Mouse (Mus musculus): Measurements from ENCODE around the gene Akap11. TPM values are rescaled to one million over a fixed set of nuclear protein-coding genes. Genes with fewer than 3 reads are reported as not detected.

The Akap11 gene
- total and polyA plus RNA-seq, 3 experiments: 10.9 to 17.5 (median 12.0) TPM

- H3K36me3 ChIP-seq (replicated peaks in 1 of 2; ENCODE audit: control insufficient read depth in 1 of 2, insufficient read depth in 1 of 2, low read length in 1 of 2): peaks cover 0 to 4% of the 10 kb centered on the region in 2 experiments
- H3K9ac ChIP-seq (ENCODE audit: insufficient read depth, low read depth): no peak overlapping the region
- H3K27ac ChIP-seq (ENCODE audit: insufficient read depth, low read depth): no peak overlapping the region
- H3K27me3 ChIP-seq (replicated peaks): no peaks in the 10 kb centered on the region
- H3K4me2 ChIP-seq (ENCODE audit: insufficient read depth, low read depth, poor library complexity, severe bottlenecking): no peak overlapping the region
- in situ Hi-C loops (cut with MboI; ENCODE audit: low pct_ligation_motif_present, low pct_unique_long_range_greater_than_20kb, low sequenced_read_pairs): no loop called here
- H3K9me3 ChIP-seq (replicated peaks; ENCODE audit: low read length): no peaks in the 10 kb centered on the region
- DNase-seq (ENCODE audit: extremely low read depth): no peak
- no peak for TF ChIP-seq NRF1 (IDR thresholded peaks at IDR 0.05; ENCODE audit: low read depth, low read length)
- TF ChIP-seq UBTF (IDR thresholded peaks at IDR 0.05; ENCODE audit: low read depth, low read length): no peak
- no peak for TF ChIP-seq MEF2A (IDR thresholded peaks at IDR 0.05; ENCODE audit: borderline replicate concordance, low read depth, low read length)
- no peak for TF ChIP-seq POLR2A (IDR thresholded peaks at IDR 0.05; ENCODE audit: low read depth, low read length)
- no peak for TF ChIP-seq USF2 (conservative IDR thresholded peaks at IDR 0.05; ENCODE audit: low read depth, low read length)
- no peak for TF ChIP-seq PAX5 (IDR thresholded peaks at IDR 0.05; ENCODE audit: low read length)
- no peak for TF ChIP-seq ZMIZ1 (IDR thresholded peaks at IDR 0.05; ENCODE audit: low read depth, low read length)
- no peak for TF ChIP-seq KAT2A (IDR thresholded peaks at IDR 0.05; ENCODE audit: insufficient replicate concordance, low read length)
- TF ChIP-seq GABPA (IDR thresholded peaks at IDR 0.05; ENCODE audit: insufficient replicate concordance, low read depth, low read length): no peak
- TF ChIP-seq MXI1 (IDR thresholded peaks at IDR 0.05; ENCODE audit: low read depth, low read length): no peak
- TF ChIP-seq EP300 (IDR thresholded peaks at IDR 0.05; ENCODE audit: low read length): no peak
- H3K4me1 ChIP-seq (ENCODE audit: control insufficient read depth in 1 of 2, insufficient read depth in 2 of 2): peaks cover 0 to 40% of the 10 kb centered on the region in 2 experiments; a peak in 2 of 4 replicates
- dilution Hi-C loops (cut with MboI; ENCODE audit: extremely low pct_ligation_motif_present, extremely low pct_unique_long_range_greater_than_20kb, low sequenced_read_pairs): no loop called here
- H3K4me3 ChIP-seq (replicated peaks in 1 of 3; ENCODE audit: low read depth in 2 of 3, low read length in 2 of 3, poor library complexity in 1 of 3): no peak overlapping the region
- H3K79me2 ChIP-seq (replicated peaks; ENCODE audit: control insufficient read depth, extremely low read depth, insufficient read depth, poor library complexity, severe bottlenecking): no peaks in the 10 kb centered on the region
Measured at GRCm38 (mm10) chr14:78528461-78529425, 7.9 kb downstream of the Akap11 start.

DNA sequence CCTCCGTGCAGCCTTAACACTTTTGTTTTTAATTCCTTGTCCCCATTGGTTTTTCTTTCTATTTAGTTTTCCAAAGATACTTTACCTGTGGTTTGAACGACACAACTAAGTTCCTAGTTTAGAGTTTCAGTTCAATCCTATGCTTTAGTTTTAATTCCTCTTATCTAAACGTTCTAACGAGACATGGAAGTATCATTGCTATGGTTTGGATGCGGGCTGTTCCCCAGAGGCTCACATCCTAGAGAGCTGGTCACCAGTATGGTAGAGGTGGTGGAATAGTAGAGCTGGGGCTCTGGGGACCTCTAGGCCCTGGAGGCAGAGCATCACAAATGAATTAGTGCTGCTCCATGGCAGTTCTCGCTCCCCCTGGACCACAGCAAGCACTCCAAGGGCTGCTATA is 9.7 kb downstream of the Akap11 start:
- no peak overlapping the region for H3K4me2 ChIP-seq (ENCODE audit: insufficient read depth, low read depth, poor library complexity, severe bottlenecking)
- no peaks in the 10 kb centered on the region for H3K79me2 ChIP-seq (replicated peaks; ENCODE audit: control insufficient read depth, extremely low read depth, insufficient read depth, poor library complexity, severe bottlenecking)
- no peak for TF ChIP-seq PAX5 (IDR thresholded peaks at IDR 0.05; ENCODE audit: low read length)
- H3K9me3 ChIP-seq (replicated peaks; ENCODE audit: low read length): no peaks in the 10 kb centered on the region
- DNase-seq (ENCODE audit: extremely low read depth): no peak
- H3K36me3 ChIP-seq (replicated peaks in 1 of 2; ENCODE audit: control insufficient read depth in 1 of 2, insufficient read depth in 1 of 2, low read length in 1 of 2): peaks cover 0 to 5% of the 10 kb centered on the region in 2 experiments
- dilution Hi-C loops (cut with MboI; ENCODE audit: extremely low pct_ligation_motif_present, extremely low pct_unique_long_range_greater_than_20kb, low sequenced_read_pairs): no loop called here
- H3K9ac ChIP-seq (ENCODE audit: insufficient read depth, low read depth): no peak overlapping the region
- no peaks in the 10 kb centered on the region for H3K27me3 ChIP-seq (replicated peaks)
- no peak overlapping the region for H3K27ac ChIP-seq (ENCODE audit: insufficient read depth, low read depth)
- H3K4me3 ChIP-seq (replicated peaks in 1 of 3; ENCODE audit: low read depth in 2 of 3, low read length in 2 of 3, poor library complexity in 1 of 3): no peak overlapping the region
- in situ Hi-C loops (cut with MboI; ENCODE audit: low pct_ligation_motif_present, low pct_unique_long_range_greater_than_20kb, low sequenced_read_pairs): no loop called here
- H3K4me1 ChIP-seq (ENCODE audit: control insufficient read depth in 1 of 2, insufficient read depth in 2 of 2): peaks cover 0 to 43% of the 10 kb centered on the region in 2 experiments; a peak in 2 of 4 replicates

GRCm38 (mm10) chr14:78526475-78526874 is 10.1 kb downstream of the Akap11 start:
- dilution Hi-C loops (cut with MboI; ENCODE audit: extremely low pct_ligation_motif_present, extremely low pct_unique_long_range_greater_than_20kb, low sequenced_read_pairs): no loop called here
- TF ChIP-seq NELFE (IDR thresholded peaks at IDR 0.05; ENCODE audit: low read depth, low read length): no peak
- TF ChIP-seq NRF1 (IDR thresholded peaks at IDR 0.05; ENCODE audit: low read depth, low read length): no peak
- TF ChIP-seq CTCF (conservative IDR thresholded peaks at IDR 0.05 in 1 of 2, IDR thresholded peaks at IDR 0.05 in 1 of 2; ENCODE audit: low read depth in 2 of 2, low read length in 2 of 2): no peak
- no peak for TF ChIP-seq EP300 (IDR thresholded peaks at IDR 0.05; ENCODE audit: low read length)
- no peak for TF ChIP-seq MXI1 (IDR thresholded peaks at IDR 0.05; ENCODE audit: low read depth, low read length)
- no peak for TF ChIP-seq ZKSCAN1 (IDR thresholded peaks at IDR 0.05; ENCODE audit: borderline replicate concordance, low read depth, low read length)
- TF ChIP-seq IRF4 (IDR thresholded peaks at IDR 0.05; ENCODE audit: low read depth, low read length): no peak
- TF ChIP-seq ZMIZ1 (IDR thresholded peaks at IDR 0.05; ENCODE audit: low read depth, low read length): no peak
- no peak for TF ChIP-seq POLR2A (IDR thresholded peaks at IDR 0.05; ENCODE audit: low read depth, low read length)
- TF ChIP-seq ZNF384 (IDR thresholded peaks at IDR 0.05; ENCODE audit: low read depth, low read length): no peak
- no peak for TF ChIP-seq JUN (IDR thresholded peaks at IDR 0.05; ENCODE audit: insufficient read depth, low read depth, low read length)

More at GRCm38 (mm10) chr14:78526475-78526874, 10.1 kb downstream of the Akap11 start:
- Histone ChIP-seq H3K4me2 (ENCODE audit: insufficient read depth, low read depth, poor library complexity, severe bottlenecking) (no peak overlapping the region), H3K27ac (ENCODE audit: insufficient read depth, low read depth) (no peak overlapping the region), H3K4me1 (ENCODE audit: control insufficient read depth in 1 of 2, insufficient read depth in 2 of 2) (peaks cover 0 to 42% of the 10 kb centered on the region in 2 experiments; a peak in 2 of 4 replicates), H3K9me3 (replicated peaks; ENCODE audit: low read length) (no peaks in the 10 kb centered on the region), H3K36me3 (replicated peaks in 1 of 2; ENCODE audit: control insufficient read depth in 1 of 2, insufficient read depth in 1 of 2, low read length in 1 of 2) (peaks cover 0 to 7% of the 10 kb centered on the region in 2 experiments), H3K27me3 (replicated peaks) (no peaks in the 10 kb centered on the region), H3K9ac (ENCODE audit: insufficient read depth, low read depth) (no peak overlapping the region), H3K79me2 (replicated peaks; ENCODE audit: control insufficient read depth, extremely low read depth, insufficient read depth, poor library complexity, severe bottlenecking) (no peaks in the 10 kb centered on the region), H3K4me3 (replicated peaks in 1 of 3; ENCODE audit: low read depth in 2 of 3, low read length in 2 of 3, poor library complexity in 1 of 3) (no peak overlapping the region)
- no peak for DNase-seq (ENCODE audit: extremely low read depth)
- in situ Hi-C loops (cut with MboI; ENCODE audit: low pct_ligation_motif_present, low pct_unique_long_range_greater_than_20kb, low sequenced_read_pairs): no loop called here
